Mouse (Mus musculus) frontal cortex, postnatal 10 days (tissue): ENCODE measurements around the gene Lrrc61.

Experiments
- DNase-seq, 2 experiments: peaks; one replicate each; pipeline ENCODE4 v3.0.0; 2022; ENCODE audit warnings: low spot score in 2 of 2, mixed read lengths in 1 of 2

Gene Lrrc61

DNA sequence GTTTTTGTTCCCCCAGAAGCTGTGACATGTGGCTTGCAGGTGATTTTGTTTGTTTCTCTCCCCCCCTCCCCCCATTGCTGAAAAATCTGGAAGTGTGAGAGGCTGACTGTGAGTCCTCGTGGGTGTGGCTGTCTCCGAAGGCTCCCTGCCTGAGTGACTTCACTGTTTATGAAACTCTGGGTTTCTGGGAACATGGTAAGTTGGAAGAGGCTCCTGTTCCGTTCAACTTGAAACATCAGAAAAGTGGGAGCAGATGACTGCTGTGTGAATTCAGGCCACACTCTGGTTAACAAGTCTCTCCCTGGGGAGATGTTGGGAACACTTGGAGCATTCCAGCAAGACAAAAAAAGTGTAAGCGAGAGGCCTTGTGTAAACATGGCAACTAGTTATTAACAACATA, 7.7 kb upstream of the Lrrc61 start:
- no peak for DNase-seq

DNA sequence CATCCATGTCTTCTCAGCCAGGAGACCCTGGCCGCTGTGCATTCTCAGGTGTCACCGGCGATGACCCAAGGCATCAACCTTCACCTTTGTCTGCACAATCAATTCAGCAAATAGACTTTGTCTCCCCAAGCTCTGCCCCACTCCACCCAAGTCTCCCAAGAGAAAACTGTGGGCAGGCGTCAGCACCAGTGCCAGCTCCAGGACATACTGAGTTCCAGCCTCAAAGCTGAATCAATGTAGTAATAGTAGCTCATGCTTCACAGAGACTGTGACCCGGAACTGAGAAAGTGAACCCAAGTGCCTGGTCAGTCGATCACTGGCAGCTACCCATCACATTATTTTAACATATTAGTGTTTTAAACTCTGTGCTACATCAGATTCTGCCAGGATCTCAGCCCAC, 6.3 kb upstream of the Lrrc61 start:
- no peak for DNase-seq

DNA sequence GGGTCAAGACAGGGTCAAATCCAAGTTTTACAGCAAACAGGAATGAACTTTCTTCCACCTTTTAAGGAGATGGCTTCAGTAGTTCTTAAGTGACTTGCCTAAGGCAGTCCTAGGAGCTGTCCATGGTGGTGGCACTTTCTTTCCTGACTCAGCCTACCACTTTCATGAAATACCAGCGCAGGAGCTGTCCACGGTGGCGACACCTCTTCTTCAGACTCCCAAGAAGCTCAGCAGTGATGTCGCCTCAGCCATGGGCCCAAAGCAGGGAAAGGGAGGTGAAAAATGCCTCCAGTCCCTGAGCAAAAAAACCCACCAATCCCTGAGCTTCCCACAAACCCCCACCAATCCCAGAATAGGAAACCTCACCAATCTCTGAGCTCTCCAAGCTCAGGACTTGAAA, 1.7 kb upstream of the Lrrc61 start:
- no peak for DNase-seq

DNA sequence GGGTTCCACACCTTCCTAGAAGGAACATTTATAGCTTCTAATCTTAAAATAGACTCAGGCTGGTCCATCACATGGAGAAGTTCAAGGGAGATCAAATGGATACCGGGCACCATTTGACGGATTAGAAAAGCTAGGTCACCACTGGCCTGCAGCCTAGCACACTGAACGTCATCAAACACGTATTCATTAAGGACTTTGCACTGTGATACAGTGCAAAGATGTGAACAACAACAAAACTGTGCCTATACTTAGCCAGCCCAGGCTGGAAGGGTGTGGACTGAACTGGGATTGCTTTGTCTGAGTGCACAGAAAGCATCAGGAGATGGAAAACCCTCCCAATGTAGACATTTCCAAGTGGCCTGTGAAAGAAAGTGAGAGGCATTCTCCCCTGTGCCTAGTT, 777 bp upstream of the Lrrc61 start:
- no peak for DNase-seq

DNA sequence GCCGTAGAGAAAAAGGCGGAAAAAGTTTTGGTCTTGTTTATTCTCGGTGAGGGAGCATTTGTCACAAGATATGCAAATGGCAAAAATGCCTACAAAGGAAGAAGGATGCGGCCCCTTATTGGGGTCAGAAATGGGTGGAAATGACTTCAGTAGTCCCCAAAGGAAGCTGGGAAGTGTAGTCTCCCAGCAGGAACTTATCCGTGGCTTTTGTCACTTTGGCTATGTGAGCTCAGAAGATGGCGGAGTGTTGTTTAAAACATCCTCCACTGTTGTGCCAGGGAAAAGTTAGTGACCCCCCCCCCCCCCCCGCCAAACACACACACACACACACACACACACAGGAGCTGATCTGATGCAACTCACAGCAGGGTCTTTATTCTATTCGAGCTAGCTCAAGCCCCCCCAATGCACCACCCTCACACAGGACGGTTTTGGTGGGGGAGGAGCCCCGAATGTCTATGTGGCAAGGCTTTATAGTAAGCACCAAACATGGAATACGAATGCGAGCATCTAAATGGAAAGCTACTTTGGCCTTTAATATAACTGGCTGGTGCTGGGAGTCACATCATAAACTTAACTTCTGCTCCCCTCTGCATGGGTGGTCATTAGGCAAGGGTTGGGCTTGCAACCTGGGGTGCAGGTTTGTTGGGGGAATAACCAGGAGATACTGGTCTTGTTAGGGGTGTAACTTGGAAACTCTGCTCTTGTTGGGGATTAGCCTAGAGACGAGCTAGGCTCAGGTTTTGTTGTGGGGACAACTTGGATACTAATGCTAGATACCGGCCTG, 701 bp downstream of the Lrrc61 start:
- peak; percentile 52 to 61 for DNase-seq

DNA sequence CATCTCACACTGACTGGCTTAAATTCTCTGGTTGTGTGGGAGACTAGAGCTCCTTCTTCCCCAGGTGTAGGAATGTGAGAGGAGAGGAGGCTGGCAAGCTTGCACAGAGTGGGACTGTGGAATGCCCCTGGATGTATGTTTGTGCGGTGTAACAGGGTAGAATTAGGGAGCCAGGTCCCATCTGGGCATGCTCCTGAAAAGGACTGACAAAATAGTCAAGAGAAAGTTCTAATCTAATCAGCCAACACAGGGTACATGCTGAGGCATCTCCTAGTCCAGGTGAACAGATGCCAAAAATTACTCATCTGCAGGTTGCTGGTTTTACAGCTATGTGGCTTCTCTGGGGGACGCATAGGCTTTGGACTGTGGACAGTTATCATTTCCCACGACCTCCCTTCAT, 1.4 kb downstream of the Lrrc61 start:
- DNase-seq, result no peak

DNA sequence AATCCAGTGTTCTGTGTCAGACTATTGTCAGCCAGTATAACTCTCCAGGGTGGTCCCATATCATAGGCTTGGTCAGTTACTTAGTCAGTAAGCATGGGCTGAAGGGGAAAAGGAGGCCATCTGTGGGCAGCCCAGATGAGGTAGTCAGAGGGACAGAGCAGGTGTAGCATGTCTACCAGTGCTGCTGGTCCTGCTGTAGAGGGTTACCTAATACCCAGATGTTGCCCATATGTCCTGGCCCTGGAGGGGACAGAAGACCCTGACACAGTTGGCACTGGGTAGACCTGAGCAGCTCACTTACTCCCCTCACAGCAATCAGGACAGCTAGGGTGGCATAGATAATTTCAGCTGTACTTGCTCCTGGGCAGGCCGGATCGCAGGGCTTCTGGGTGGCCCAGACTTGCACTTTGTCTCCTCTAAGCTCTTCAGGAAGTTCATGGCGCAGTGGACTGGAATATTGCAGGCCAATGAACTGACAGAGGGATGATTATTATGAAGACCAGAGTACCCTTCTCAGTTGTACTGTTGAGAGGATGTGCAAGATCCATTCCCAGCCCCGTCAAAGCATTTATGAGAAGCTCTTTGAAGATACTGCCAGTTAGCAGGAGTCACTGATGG, 11.2 kb downstream of the Lrrc61 start:
- no peak for DNase-seq

DNA sequence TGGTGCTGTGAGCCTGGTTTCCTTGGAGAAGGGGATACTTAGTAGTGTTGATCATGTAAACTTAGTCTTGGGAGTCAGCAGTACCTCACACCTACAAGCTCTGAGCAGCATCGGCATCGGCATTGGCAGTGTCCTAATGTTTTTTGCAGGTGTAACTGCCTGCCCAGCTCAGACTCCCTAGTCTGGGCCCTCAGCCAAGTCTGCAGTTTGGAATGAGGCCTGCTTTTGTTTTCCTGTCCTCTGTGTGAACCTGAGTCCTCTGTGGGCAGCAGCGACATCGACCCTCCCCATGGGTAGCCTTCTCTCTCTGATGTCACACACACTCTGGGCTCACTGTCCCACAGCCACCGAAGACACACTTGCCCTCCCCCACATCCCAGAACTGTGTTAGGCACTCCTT, 11.7 kb downstream of the Lrrc61 start:
- DNase-seq, result no peak

DNA sequence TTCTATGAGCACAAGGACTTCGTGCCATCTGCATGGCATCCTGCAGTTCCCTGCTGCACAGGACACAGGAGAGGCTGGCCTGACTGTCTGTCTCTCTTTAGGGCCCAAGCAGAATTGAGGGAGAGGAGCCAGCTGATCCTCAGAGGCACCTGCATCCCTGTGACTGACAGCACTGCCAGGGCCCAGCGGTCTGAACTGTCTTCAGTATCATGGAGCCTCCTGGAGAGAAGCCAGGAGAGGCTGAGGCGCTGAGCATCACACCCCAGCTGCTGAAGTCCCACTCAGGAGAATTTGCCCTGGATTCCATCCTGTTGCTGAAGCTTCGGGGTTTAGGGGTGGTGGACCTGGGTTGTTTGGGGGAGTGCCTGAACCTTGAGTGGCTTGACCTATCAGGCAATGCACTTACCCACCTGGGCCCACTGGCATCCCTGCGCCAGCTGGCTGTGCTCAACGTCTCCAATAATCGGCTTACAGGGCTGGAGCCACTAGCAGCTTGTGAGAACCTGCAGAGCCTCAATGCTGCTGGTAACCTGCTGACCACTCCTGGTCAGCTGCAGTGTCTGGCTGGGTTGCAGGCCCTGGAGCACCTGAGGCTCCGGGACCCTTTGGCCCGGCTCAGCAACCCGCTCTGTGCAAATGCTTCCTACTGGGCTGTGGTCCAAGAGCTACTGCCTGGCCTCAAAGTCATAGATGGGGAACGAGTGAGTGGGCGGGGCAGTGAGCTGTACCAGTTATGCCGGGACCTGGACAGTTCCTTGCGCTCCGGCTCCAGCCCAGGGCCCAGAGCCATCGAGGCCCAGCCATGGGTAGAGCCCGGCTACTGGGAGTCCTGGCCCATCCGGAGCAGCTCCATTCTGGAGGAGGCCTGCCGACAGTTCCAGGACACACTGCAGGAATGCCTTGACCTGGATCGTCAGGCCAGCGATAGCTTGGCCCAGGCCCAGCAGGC, 13.7 kb downstream of the Lrrc61 start:
- no peak for DNase-seq

DNA sequence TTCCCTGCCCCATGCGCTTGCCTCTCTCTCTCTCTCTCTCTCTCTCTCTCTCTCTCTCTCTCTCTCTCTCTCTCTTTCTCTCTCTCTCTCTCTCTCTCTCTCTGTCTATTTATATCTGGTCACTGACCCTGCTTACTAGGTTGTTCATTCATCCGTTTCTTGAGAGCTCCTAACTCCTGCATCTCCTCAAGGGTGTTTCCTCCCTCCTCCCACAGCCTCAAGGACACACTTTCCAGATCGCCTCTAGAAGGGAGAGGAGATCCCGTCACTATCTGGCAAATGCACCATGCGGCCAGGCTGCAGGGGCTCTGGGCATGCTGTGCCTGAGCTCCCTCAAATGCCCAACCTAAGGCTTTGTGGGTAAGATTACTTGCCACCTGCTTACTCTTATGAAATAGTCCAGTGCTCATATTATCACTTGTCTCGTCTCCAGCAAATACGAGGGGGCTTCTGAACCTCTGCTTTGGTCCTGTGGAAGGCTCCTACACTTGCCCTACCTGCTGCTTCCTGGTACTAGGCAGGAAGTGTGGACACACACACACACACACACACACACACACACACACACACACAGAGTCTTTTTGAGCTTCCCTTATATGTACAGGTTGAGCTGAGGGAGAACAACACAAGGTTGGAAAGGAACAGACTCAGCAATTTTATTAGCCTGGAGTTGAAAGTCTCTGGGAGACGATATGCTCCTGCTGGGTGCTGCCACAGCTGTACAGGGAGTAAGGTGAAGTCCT, 14.6 kb downstream of the Lrrc61 start:
- DNase-seq, result no peak

DNA sequence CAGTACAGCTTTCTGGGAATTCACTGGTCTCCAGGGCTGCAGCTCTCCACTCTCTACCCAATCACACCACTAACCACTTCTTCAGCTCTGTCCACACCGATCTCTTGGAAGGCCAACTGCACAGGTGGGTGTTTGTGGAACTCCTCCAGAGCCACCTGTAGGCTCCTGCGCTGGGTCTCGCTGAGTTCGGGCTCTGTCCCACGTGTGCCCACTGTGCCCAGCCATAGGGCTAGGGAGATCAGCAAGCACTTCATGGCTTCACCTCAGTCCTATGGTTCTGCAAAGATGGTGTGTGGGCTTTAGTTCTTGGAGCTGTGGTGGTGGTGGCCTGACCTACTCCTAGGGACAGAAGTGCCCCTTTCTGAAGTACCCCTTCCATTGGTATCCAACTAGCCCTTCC, 17.4 kb downstream of the Lrrc61 start:
- no peak for DNase-seq

DNA sequence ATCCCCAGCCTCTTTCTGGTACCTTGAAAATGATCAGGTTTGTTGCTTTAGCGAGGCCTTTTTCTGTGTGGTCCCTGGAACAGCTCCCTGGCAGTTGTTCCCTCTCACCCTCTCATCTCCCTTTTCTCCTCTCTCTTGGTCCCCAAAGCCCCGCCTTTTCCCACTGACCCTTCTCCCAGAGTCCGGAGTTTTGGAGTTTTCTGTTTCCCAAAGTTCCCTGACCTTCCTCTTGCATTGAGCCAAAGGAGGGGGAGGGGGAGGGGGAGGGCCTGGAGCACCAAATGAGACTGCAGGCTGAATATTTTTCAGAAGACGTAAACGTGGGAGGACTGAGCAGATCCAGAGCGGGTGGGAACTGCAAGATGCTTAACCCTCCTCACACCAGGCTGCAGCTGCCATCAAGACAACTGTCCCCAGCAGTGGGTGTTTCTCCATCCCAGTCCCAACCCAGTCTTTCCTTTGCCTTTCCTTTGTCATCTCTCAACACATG, 18.0 kb downstream of the Lrrc61 start, which contains the start of gene Rarres2:
TSS of gene Rarres2 (minus strand) at position 218 of the 490 bp plus-strand sequence.
- DNase-seq, result no peak

DNA sequence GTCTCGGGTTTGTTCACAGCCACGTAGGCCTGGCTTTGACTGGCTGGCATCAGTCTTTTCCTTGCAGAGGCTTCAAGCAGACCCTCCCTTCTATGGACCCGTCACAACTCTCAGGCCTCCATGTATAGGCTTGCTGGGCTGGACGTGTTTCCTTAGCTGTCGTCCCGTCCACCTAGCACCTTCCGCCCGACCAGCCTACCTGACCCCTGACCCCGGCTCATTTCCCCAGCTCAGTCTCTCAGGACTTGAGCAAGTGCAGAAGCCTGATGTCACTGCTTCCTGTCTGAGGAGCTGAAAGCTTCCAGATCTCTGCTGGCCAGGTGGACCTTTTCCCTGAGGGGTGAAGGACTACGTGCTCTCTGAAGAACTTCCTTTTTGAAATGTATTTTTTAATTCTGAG, 18.7 kb downstream of the Lrrc61 start:
- no peak for DNase-seq

DNA sequence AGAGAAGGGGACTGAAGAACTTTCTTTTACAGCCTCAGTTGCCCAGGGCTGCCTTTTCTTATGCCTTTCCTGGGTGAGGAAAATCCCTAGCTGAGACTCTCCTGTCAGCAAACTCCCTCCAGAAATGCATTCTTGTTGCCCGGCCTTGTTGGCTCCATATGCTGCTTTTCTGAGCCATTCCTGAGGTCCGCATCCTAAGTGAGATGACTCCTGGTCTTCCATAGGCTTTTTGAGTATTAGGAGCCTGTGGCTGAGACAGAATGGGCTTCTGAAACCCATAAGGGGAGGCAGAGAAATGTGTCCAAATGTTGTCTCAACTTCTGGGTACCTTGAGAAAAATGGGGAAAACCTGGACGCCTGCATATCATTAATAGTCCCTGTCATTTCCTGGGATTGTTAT, 19.4 kb downstream of the Lrrc61 start:
- no peak for DNase-seq

DNA sequence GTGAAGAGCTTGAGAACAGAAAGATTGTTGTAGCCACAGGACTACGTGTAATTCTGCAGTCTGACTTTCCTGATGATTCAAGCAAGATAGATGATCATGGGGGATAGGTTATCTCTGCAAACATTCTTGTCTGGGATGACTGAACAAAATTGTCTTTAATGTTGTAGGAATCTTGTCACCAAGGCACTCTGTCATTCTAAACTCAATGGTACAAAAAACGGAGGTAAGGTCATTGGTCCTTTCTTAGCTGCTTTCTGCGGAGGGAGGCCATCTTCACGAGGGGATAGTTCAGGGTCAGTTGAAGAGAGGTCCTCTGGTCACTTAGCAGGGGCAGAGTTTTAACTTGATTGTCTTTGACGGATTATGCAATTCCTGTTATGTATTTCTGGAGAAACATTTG, 24.1 kb downstream of the Lrrc61 start:
- no peak for DNase-seq

DNA sequence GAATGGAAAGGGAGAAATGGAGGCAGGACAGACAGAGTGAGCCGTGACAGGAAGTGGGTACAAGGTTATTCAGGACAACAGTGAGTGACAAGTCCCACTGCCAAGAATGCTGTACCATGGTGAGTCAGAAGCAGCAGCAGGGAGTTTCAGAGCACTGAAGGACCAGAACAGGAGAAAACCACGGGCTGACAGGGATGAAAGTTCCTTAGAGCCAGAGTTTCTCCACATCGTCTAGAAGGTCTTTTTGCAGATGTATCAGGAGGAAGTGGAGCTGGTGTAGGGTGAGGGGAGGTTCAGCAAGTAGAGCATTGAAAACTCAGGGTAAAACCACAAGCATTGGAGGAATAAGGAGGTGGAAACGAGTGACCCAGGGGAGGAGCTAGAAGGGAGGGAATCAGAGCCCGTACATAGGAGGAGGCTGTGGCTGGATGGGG, 24.6 kb downstream of the Lrrc61 start:
- DNase-seq, result no peak

DNA sequence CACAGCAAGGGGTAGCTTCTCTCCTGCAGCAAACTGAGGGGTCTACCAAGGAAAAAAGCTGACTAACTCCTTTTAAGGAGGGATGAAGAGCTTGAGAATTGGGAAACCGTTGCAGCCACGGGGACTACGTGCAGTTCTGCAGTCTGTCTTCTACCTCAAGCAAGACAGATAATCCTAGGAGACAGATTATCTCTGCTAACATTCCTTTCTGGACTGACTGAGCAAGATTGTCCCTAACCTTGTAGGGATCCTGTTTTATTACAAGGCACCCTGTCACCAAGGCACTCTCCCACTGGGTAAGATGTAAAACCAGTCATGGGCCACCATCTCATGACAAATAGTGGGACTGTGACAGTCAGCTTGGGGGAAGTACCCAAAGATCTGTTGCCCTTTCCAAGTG, 26.7 kb downstream of the Lrrc61 start:
- DNase-seq, result no peak

DNA sequence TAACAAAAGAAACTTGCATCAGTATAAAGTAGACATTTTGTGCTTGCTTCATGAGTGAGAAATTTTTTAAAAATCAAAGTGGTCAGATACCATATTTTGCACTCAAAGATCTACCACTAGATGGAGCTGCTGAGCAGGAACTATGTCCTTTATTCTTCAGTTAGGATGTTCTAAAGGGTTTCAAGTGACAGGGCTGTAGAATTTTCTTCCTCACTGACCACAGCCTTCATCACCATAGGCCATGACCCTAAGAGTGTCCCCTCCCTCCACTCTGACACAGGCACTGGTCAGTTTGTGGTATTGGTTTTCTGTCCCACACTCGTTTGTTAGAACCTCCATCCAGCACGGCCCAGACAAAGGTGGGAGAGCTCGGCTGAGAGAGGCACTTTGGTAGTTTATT, 27.4 kb downstream of the Lrrc61 start:
- no peak for DNase-seq

DNA sequence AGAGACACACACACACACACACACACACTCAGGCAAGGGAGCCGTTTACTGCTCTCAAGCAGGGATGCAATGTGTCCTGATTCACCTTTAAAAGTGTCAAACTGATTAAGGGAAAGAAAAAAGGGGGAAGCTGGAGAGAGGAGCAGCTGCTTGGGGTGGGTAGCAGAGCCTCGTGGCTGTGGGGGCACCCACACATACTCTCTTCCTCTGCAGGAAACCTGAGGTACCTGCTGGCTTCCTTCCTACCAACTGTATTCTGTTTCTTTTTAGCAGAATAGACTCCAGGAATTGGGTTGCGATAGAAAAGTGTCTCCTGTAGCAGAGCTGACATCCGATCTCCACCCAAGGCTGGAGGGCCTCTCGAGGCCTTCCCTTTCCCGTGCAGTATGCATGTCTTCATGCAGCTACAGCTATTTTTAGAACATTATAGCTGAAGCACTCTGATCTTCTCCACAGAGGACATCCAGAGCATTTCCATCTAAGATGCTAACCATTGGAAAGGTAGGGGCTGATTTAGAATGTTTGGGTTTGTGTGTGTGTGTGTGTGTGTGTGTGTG, 34.7 kb downstream of the Lrrc61 start, which contains the start of gene Gm45021:
TSS of gene Gm45021 (plus strand) at position 417 of the 557 bp plus-strand sequence.
- DNase-seq, result no peak

DNA sequence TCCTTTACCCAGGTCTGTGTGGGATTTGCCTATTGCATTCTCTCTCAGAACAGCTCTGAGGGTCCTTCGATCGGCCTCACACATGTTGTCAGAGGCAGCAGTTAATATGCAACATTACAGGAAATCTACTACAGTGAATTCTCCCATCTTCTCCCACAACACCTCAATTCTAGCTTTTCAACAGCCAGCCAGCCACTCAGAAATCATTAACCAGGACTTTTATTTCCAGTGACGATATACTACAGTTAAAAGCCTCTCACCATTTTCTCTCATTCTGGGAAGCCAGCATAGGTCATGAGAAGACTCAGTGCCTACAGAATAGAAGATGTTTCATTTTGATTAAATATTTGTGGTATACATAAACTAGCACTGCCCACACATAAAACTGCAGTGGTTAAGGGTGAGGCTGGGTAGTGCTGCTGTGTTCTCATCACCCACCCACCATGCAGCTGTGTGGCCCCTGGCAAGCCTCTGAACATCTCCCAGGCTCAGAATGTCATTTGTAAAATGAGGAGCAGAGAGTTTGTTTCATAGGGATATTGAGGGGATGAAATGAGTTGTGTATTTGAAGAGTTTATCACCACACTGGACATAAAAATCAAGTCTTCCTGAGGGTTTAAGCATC, 36.7 kb downstream of the Lrrc61 start:
- no peak for DNase-seq

DNA sequence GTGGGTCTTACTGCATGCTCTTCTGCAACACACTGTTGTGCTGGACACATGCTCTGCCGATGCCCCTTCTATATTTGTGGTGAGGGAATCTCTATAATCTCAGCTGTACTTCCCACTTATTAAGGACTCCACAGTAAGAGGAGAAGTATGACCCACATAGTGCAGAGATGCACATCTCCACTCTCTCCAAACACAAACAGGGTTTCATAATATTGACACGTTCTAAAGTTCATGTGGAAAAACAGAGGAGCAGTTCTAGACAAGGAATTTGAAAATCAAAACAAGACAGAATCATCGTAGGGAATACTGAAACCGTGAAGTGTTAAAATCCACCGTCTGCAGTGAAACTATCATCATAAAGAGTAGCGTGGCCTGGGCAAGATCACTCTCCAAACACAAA, 37.3 kb downstream of the Lrrc61 start:
- DNase-seq, result no peak
